Mouse (Mus musculus): ENCODE results near the gene Fah.

Gene Fah

DNA sequence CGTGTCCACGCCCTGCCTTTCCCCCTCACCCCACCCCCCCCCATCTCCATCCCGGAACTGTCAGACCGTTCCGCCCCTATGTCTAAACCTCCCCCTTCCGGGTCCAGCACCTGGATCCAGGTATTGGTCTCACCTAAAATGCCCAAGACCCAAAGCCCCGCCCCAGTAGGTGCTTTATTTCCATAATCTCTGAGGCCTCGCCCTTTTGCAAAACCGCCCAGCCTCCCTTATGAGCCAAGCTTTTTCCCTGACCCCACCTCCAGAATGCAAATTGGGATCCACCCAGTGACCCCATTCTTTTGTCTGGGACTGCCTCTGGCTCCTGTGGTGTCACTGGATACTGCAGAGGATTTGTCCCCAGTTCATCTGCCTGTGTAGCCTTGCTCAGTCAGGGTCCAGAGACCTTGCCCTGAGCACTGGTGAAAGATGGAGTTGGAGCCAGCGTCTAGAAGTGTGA, at the start of gene Fah:
TSS of gene Fah (minus strand) at position 430 of the 457 bp plus-strand sequence.
- peak; percentile 71 for DNase-seq (ENCODE audit: low spot score)

DNA sequence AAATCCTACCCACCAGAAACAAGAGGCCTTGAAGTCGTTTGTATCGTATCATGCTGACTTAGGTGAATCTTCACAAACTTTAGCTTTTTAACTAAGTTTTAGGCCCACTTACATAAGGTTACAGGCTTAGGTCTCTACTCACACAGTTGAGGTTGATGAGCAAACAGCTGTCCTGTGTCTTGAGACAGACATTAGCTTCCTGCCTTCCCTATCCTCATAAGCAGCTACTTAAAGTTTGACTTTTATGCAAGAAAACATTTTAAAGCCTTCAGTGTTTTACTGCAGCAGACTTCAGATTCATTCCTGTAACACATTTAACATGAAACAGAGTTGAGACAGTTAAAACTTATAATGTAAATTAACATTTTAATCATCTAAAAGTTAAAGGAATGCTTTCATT, 46.2 kb upstream of the Fah start:
- no peak for DNase-seq (ENCODE audit: low spot score)

DNA sequence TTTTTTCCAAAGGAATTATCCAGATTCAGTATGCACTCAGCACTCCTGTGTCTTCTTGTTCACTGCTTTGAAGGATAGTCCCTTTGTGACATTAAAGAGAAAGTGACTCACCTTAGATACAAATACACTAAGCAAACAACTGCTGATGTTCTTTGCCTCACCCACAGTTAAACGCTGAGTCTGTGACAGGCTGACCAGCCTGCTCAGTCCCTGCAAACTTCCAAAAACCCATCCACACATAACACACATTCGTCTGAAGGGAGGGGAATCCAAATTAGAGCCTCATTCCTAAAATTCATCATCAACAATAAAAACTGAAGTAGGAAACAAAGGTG, 45.4 kb upstream of the Fah start:
- no peak for DNase-seq (ENCODE audit: low spot score)

DNA sequence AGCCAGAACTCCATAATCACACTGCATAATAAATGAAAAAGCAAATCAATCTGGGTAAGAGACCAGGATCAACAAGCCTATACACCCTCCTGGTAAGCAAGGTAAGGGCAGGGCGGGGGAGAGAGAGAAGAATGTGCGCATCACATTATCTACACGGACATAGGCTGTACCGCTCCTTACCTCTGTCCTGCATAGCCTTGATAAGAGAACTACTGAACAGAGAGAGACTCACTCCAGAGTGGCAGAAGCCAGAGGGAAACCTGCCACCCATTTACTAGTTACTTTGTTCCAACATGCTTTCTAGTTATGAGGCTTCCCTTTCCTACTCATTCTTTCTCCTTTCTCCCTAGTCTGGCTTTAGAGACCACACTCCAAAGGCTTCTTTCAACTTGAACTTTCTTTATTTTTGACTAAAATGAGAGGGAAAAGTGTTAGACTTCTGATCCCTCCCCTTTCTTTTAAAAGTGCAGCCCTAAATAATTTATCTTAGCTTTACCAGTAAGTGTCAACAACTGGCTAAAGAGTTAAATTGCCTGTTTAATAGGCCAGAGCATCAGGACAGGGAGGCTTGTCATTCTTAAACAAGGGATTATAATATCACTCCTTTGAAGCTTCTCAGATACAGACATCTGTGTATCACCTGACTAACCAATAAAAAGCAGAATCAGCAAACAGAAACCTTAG, 44.9 kb upstream of the Fah start:
- DNase-seq (ENCODE audit: low spot score) = no peak

DNA sequence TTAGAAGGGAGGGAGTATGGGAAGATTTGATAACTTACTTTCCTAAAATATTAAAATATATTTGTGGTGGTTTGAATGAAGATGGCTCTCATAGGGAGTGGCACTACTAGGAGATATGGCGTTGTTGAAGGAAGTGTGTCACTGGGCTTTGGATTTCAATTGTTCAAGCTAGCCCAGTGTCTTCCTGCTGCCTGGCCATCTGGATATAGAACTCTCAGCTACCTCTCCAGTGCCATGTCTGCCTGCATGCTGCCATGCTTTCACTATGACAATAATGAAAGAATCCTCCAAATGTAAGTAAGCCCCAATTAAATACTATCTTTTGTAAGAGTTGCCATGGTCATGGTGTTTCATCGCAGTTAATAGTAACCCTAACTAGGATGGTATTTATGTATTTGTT, 42.5 kb upstream of the Fah start:
- no peak for DNase-seq (ENCODE audit: low spot score)

DNA sequence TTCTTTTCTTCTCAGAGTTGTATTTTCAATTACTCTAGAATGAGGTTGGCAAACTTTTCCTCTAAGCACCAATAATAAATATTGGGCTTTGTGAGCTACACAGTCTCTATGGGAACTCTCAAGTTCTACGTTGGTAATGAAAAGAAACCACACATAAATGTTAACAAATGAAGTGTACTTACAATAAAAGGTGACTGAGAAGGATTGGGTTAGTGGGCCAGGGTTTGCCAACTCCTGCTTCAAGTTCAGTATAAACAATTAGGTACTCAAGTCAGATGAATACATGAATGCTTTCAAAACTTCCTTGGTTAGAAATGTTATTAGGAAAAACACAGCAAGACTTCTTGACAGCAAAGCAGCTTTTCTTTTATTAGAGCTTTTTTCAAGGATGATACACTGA, 39.7 kb upstream of the Fah start:
- DNase-seq (ENCODE audit: low spot score) = no peak

DNA sequence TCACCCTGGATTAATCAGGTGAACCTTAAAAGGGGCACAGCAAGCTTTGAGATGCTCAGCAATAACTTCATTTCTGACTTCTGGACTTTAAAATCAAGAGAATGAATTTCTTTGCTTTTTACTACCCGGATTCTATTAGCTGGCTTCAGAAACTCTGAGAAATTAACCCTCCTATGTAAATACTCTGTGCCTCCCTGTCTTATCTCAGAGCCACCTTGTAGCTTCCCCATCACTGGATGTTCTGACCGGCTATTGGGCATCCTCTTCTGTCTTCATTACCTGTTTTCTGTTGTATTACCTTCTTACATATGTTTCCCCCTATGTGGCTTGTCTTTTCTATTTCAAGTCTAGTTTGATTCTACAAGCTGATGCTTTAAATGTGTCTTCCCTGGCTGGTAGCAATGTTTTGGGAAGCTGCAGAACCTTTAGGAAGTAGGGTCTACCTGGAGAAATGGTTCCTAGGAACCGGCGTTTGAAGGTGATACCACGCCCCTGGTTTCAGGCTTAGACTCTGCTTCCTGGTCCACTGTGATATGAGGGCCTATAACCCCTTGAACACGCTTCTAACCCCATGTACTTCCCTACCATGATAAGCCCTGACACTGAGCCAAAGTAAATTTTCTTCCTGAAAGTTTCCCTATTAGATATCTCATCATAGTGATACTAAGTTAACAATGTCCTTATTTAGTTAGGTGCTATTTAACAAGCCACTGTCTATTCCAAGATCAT, 36.9 kb upstream of the Fah start:
- DNase-seq (ENCODE audit: low spot score) = no peak

DNA sequence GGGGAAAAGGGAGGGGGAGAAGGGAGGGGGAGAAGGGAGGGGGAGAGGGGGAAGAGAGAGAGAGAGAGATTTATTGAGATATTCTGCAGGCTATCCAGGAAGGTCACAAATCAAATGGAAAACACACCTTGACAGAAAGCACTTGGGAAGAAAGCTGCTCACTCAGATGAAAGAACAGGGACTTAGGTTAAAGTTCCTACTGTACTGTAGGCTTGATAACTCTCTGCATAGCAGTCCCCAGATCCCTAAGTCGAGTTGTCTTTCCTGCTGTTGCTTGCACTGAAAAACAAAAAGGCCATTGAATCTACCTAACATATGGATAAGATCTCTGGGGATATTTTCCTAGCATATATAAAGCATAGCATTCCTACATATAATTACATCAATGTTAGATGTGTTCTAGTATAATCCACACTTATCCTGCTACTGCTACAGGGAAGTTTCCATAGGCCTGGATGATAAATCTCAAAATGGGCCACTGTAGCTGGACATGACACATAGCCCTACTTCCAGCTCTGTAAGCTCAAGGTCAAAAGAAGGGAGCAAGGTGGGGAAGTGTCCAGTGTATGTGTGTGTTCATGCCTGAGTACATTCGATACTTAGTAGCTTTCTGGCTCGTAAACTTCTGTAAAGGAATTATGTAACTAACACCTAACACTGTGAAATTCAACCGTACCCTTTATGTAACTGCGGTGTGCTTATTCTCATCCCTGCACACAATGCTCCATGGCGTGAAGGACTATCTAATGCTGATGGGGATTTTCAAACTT, 35.8 kb upstream of the Fah start:
- DNase-seq (ENCODE audit: low spot score) = peak; percentile 15

DNA sequence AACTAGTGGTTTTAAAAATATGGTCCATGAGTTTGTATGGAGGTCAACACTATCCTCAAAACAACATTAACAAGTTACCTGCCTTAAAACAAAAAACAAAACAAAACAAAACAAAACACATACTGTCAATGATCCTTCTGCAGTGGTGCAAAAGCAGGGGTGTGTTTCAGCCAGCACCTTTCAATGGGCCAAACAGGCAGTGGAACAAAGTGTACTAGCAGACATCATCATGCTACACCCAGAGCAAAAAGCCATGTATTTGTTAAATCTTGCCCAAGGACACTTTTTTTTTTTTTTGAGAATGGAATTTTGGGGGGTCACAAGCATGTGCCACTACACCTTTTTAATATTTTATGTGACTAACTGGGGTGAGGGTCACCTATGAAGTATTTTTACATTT, 30.4 kb upstream of the Fah start:
- no peak for DNase-seq (ENCODE audit: low spot score)

DNA sequence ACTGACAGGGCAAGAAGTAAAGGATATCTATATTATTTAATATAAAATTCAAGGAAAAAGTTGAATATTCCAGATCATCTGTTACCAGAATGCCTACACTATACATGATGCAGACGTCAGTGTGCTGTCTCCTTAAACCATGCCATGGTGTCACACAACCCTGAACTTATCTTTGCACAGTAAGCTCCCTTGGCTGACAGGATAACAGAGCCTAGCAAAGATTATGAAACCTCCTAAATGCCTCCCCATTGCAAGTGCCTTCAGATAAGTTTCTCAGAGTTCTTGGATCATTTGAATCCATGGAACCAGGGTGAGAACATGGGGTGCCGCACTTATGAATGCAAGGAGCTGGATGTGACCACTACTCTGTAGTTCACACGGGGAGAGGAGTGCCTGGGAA, 25.4 kb upstream of the Fah start:
- DNase-seq (ENCODE audit: low spot score) = no peak

DNA sequence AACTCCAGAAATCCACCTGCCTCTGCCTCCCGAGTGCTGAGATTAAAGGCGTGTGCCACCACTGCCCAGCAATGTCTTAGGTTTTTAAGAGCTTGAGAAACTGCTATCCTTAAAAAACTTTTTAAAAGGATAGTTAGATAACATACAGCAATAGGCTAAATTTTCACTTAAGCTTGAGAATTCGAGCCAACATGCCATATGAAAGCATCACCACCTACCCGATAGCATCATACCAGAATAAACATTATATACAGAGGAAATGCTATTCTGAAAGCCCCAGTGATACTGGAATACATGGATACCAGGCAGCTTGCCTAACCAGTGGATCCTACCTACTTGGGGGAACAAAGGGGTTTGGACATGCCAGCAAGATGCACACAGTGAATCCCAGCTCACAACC, 17.2 kb upstream of the Fah start:
- no peak for DNase-seq (ENCODE audit: low spot score)

DNA sequence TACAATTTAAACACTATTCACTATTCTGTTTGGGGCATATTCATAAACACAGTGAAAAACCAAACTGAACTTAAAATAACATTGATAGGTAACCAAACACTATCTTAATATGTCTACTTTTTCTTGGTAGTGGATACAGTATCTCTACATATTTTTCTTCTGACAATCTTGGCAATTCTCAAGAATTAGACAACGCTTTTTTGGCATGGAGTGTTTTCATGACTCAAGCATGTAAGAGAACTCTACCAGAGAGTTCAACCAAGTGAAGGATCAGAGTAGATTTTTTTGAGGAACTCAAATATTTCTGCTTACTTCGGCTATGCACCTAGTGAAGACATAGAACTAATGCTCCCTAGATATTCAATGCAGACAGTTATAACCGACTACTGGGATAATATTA, 14.4 kb upstream of the Fah start:
- DNase-seq (ENCODE audit: low spot score) = no peak

DNA sequence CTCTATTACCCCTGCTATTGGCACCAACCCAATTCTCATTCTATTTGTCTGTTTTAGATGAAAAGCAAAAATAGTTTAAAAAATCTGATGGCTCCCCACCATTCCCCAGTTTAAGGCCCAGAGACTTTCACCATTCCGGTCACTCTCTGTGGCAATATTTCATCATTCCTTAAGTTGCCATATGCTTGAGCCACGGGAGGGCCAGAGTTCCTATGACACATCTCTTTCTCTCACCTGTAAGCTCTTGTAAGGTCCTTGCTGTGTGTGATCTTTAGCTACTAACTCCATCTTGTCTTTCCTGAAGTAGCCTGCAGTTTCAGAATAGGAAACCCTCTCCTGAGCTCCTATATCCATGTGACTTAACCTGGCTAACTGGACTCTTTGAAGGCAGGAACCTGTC, 12.4 kb upstream of the Fah start:
- no peak for DNase-seq (ENCODE audit: low spot score)

DNA sequence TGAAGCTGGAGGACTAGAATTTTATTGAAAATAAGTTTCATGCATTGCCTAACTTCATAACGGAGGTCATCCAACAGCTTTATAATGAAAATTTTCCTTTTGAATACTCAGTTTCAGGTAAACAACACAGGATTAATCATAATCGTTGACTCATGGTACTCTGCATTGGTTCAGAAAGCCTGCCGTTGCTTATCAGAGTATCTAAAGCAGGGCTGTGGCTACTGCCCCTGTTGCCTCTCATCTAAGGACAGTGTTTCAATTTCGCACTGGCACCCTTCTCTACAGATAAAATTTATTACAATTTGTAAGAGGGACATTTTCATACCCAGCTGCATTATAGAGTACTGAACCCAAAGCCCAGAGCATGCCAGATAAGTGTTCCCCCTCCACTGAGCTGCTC, 5.9 kb upstream of the Fah start:
- DNase-seq (ENCODE audit: low spot score) = no peak

DNA sequence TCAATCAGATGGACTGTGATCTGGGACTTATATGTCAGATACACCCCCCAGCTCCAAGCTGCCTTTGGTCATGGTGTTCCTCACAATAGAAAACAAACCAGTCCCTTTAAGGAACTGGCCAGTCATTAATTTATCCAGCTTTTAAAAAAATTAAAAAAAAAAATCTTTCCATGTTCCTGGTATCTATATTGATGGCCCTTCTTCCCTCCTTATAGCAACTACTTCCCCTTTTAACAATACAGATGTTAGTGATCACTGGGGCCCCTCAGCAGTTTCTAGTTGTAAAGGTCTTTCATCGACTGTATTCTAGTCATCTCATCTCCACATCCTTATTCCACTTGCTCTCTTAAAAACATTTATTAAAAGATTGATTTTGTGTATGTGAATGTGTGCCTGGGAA, 5.1 kb upstream of the Fah start:
- no peak for DNase-seq (ENCODE audit: low spot score)

DNA sequence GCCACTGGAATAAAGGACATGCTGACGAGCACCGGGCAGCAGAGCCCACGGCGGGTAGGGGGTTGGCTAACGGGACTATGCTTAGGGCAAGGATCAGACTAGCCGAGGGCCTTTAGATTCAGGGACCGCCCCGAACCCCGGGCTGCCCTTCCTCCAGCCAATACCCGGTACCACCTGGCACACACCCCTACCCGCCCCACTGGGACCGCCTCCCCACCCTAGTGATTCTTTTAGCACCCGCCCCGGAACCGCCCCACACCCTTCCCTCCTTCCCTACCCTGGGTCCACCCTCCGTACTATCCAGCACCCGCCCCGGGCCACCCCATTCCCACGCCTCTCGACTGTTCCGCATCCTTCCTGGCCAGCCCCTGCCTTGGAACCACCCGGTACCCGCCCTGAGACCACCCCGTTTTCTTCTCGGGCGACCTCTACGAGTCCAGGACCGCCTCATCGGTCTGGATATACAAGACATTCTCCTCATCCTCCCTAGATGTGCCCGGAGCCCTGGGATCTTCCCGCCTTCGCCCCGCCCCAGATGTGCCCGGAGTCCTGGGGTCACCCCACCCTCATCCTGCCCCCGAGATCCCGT, 724 bp downstream of the Fah start:
- DNase-seq (ENCODE audit: low spot score) = peak; percentile 38

DNA sequence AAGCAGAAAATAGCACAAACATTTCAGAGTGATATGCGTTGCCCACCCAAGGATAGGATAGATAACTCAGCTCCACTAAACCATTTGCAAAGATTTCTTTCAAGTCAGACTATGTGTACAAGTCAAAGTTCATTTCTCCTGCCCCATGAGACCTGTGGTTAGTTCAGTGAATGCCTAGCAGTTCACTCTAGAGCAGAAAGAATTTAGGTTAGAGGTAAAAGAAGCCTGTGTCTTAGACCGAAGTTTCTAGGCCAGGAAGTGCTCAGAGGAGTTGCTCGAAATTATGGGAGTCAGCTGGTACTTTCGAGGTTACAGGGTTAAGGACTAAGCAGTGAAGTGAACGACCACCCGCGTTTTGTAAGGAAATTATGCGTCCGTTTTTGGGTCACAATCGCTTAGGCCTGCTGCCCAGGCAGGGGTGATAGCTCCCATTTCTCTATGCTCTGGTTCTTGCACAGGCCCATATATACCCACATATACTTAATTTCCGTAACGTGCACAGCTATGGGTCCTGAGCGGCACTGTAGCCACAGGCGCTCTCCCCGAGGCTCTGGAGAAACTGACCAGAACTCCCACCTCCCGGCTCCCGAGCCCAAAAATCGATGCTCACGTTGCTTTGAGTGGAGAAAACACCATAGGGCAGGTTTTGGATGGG, 1.4 kb downstream of the Fah start:
- no peak for DNase-seq (ENCODE audit: low spot score)

DNA sequence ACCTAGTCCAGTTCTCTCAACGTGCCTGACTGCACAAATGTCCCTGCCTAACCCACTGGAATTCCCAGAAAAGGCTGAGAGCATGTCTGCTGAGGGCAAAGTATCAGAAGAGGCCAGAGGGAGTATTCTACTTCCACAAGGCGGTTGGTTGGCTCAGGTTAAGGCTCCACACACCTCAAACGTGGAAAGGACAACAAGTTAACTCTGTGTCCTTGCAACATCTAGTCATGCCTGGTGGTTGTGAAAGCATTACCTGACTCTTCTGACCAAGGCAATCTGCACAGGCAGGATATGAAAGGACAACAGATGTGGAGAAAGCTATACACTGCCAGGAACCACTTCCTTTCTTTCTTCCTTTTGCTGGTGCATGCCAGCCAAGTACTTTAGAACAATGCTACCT, 2.0 kb downstream of the Fah start:
- DNase-seq (ENCODE audit: low spot score) = no peak

DNA sequence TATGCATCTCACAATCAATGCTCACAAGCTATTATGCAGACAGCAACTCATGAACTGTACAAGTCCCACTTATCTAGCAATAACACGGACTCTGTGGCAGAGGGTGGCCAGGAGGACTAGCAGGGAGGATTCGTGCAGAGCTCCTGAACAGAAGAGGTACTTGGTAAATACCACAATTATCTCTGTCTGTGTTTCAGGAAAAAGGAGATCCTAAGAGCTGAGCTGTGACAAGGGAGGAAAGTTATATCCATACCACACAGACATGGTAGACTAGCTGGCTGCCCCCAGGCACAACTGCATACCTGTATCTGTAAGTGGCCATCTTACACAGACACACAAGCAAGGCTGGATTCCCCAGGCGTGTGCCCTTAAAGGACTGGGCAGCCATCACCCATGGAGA, 5.2 kb downstream of the Fah start:
- no peak for DNase-seq (ENCODE audit: low spot score)

DNA sequence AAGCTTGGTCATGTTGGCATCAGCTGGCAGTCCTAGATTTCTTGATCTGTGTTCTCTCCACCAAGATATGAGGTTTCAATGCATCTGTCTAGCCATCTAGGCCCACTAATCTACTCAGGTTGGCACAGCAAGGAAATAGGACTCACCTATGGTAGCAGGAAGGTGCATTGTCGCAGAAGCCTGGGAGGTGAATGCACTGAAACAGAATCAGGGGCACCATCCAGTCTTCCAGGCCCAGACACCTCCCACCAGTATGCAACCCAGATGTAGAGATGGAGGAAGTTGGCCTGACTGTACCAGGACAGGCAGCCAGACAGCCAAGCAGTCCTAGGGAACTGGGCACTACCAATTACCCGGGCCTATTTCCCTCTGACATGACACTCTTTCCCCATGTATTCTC, 5.9 kb downstream of the Fah start:
- no peak for DNase-seq (ENCODE audit: low spot score)

DNA sequence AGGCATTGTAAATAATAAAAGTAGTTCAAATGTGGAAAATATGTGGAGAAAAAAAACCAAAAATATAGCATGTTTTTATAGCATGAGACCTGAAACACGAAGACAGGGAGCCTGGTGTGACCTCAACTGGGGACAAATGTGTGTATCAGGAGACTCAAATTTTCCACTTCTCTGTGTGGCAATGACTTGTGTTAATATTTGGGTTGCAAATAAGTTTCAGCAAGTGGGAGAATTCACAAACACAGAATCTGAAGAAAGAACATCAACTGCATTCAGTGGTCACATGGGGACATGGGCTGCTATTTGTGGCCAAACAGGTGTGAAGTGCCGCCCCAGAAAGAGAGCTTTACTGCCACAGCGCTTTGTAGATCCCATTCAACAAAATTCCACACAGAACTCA, 9.9 kb downstream of the Fah start:
- no peak for DNase-seq (ENCODE audit: low spot score)

DNA sequence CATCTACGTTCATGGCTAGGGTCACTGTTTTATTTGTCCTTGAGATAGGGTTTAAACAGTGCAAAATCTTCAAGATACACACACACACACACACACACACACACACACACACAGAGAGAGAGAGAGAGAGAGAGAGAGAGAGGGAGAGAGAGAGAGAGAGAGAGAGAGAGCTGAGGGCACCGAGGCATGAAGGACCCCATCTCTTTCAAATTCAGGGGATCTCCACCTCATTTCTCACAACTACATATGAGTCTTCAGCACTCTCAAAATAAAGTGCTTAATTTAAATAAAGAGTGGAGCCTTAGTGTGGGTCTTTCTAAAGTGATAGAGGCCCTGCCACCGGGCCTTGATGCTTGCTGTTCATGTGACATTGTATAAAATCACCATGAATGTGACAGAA, 10.5 kb downstream of the Fah start:
- DNase-seq (ENCODE audit: low spot score) = no peak

DNA sequence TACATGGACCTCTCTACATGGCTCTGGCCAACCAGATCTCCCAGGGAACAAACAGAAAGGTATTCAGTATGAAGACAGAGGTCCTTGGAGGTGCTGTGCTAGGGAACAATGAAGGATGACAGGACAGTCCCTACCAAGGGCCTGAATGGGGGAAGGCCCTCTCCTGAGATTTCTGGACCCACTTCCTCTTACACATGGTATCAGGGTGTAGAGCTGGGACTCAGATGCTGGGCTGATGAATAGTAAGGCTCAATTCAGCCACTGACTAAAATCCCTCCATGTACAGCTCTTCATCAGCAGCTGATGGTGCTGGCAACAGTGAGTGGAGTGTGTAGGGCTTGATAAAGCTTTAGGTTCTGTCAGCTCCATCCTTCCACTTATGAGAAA, 11.6 kb downstream of the Fah start:
- no peak for DNase-seq (ENCODE audit: low spot score)

Measured in embryo, embryonic 10.5 days (tissue).